17 mouse cellular contexts compared by ENCODE assay signal in the genomic region with DNA sequence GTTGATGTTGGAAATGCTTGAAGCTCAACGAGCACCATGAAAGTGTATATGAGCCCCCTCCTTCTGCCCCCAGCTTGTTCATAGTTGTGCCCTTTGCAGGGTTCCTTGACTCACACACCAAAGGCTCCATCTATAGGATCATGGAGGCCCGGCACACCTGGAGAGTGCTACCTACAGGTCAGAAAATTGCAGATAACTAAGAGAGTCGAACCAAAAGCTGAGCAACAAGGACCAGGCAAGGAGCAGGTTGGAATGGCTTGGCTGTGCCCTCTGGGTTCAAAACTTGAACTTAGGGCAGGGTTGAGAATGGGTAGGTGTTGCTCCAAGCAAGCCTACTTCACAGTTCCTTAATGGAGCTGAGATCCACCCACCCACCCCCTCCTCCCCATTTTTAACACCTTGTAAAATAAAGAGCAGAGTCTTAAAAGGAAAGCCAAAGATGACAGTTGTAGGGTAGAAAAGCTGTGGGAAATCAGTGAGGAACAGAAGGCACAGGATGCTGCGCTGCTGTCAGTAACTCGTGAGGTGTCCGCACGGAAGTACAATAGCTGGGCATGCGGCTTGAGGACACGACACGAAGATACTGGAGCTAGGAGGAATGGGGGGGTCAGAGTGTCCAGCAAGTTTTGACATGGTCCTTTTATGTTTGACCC.
"Had no signal": no experiment of that assay in that cellular context is flagged by ENCODE, and none has a peak within 500 bp of the region (broad histone marks: within the 10 kb centered on the region; RNA-seq: fewer than 3 reads in every experiment).

No protein-coding gene starts in this region.

- H3K4me3 ChIP-seq: intestine, embryonic 15.5 days; kidney, embryonic 15.5 days; liver, embryonic 13.5 days; stomach, embryonic 15.5 days had no signal

- ATAC-seq: intestine, embryonic 15.5 days had no signal

- H3K27ac ChIP-seq: intestine, embryonic 15.5 days; kidney, embryonic 15.5 days; liver, embryonic 13.5 days; stomach, embryonic 15.5 days had no signal

- DNase-seq: kidney, adult 11 months; kidney, adult 8-10 months; kidney, postnatal 10 days; kidney, postnatal 36 days; layer of hippocampus, postnatal 36 days; liver, embryonic 13.5 days; lung, adult 2 months; lung, postnatal 14 days; lung, postnatal 4 days; midbrain, embryonic 14.5 days; right cerebral cortex, postnatal 14 days; spleen, adult 18-20 months; thymus, adult 18-20 months; thymus, postnatal 36 days had no signal
